Mouse (Mus musculus) G1E (cell line): ENCODE results near the gene Osm. TPM values are rescaled to one million over a fixed set of nuclear protein-coding genes. Genes with fewer than 3 reads are reported as not detected.

Experiments
- ATAC-seq: 2 replicates; pipeline ENCODE4 v1.8.0; 2016; ENCODE audit warnings: mild to moderate bottlenecking; ENCODE audit not compliant: insufficient number of reproducible peaks, poor library complexity, low FRiP score, severe bottlenecking; ENCODE audit errors: extremely low read depth
- DNase-seq: peaks from one replicate; pipeline ENCODE4 v3.0.0; 2012; ENCODE audit warnings: low spot score
- H3K27me3 ChIP-seq: 2 replicates; pipeline ENCODE4 v1.6.1; 2012; ENCODE audit warnings: mild to moderate bottlenecking, low read length, inconsistent platforms; ENCODE audit not compliant: insufficient read depth
- H3K36me3 ChIP-seq: replicated peaks from 2 replicates; pipeline ENCODE3; 2012; ENCODE audit warnings: mild to moderate bottlenecking, inconsistent platforms
- H3K4me1 ChIP-seq: 2 replicates; pipeline ENCODE4 v1.6.1; 2012; ENCODE audit warnings: low read depth, low read length, inconsistent platforms, mixed read lengths; ENCODE audit not compliant: insufficient read depth
- H3K4me3 ChIP-seq: 2 replicates; pipeline ENCODE4 v1.5.1; 2012; ENCODE audit warnings: low read depth, mild to moderate bottlenecking, inconsistent platforms, low read length, moderate library complexity, mixed read lengths
- H3K9me3 ChIP-seq: replicated peaks from 2 replicates; pipeline ENCODE4 v1.6.1; 2012; ENCODE audit warnings: inconsistent platforms
- CTCF ChIP-seq: IDR thresholded peaks from 2 replicates; pipeline ENCODE4 v1.5.1; 2012; ENCODE audit warnings: low read depth, low read length, inconsistent platforms, mixed read lengths
- GATA1 ChIP-seq: IDR thresholded peaks from 2 replicates; pipeline ENCODE4 v1.6.1; 2012; ENCODE audit warnings: borderline replicate concordance, low read length, inconsistent platforms, mixed read lengths
- GATA2 ChIP-seq: IDR thresholded peaks from 2 replicates; pipeline ENCODE4 v1.6.1; 2012; ENCODE audit warnings: low read depth, low read length, inconsistent platforms, borderline replicate concordance
- POLR2AphosphoS5 ChIP-seq: IDR thresholded peaks from 2 replicates; pipeline ENCODE4 v1.6.1; 2012; ENCODE audit warnings: low read depth, low read length, inconsistent platforms; ENCODE audit not compliant: insufficient replicate concordance
- TAL1 ChIP-seq: conservative IDR thresholded peaks from 2 replicates; pipeline ENCODE4 v1.6.1; 2012; ENCODE audit warnings: low read depth, low read length, inconsistent platforms, mixed read lengths
- polyA plus RNA-seq: library from polyadenylated mRNA; stranded (reverse); fragments of >175 nt; gene quantifications from 2 replicates; pipeline ENCODE4 v1.2.3, GENCODE M21; 2012
- total RNA-seq, 2 experiments: library from RNA; stranded (forward) in 1 of 2; stranded (reverse) in 1 of 2; fragments of 200-1000 nt in 1 of 2; fragments of >200 nt in 1 of 2; fragmentation: Nextera tagmentation in 1 of 2; gene quantifications; 2 replicates each; pipeline ENCODE4 v1.2.3; 2014 to 2017

Gene Osm
- total and polyA plus RNA-seq, 3 experiments = 4.0 to 10.3 (median 8.0) TPM

- H3K27me3 ChIP-seq = no peaks in the 10 kb centered on the region
- H3K4me1 ChIP-seq = peaks cover 15% of the 10 kb centered on the region
- no peak overlapping the region for H3K4me3 ChIP-seq
- H3K9me3 ChIP-seq = no peaks in the 10 kb centered on the region
- no peak for TF ChIP-seq GATA1
- no peak for TF ChIP-seq POLR2AphosphoS5
- TF ChIP-seq CTCF = no peak
- TF ChIP-seq TAL1 = no peak
- TF ChIP-seq GATA2 = no peak
- peaks cover 100% of the 10 kb centered on the region for H3K36me3 ChIP-seq
- ATAC-seq (no peak), DNase-seq (no peak)
Measured at GRCm38 (mm10) chr11:4210786-4211185, 25.4 kb upstream of the Osm start.

GRCm38 (mm10) chr11:4213107-4213506, 23.1 kb upstream of the Osm start:
- Histone ChIP-seq H3K36me3 (peaks cover 87% of the 10 kb centered on the region), H3K9me3 (no peaks in the 10 kb centered on the region), H3K4me1 (peaks cover 18% of the 10 kb centered on the region), H3K4me3 (no peak overlapping the region), H3K27me3 (no peaks in the 10 kb centered on the region)
- no peak for DNase-seq
- no peak for TF ChIP-seq POLR2AphosphoS5
- ATAC-seq = no peak

GRCm38 (mm10) chr11:4214572-4214971, 21.6 kb upstream of the Osm start:
- no peak overlapping the region for H3K4me3 ChIP-seq
- peaks cover 32% of the 10 kb centered on the region for H3K4me1 ChIP-seq
- peaks cover 2% of the 10 kb centered on the region; the same call in 1 of the 2 replicates for H3K27me3 ChIP-seq
- H3K36me3 ChIP-seq = peaks cover 73% of the 10 kb centered on the region
- no peak for TF ChIP-seq TAL1
- TF ChIP-seq GATA1 = no peak
- no peak for TF ChIP-seq GATA2
- TF ChIP-seq POLR2AphosphoS5 = no peak
- TF ChIP-seq CTCF = no peak
- ATAC-seq = no peak
- no peak for DNase-seq
- H3K9me3 ChIP-seq = no peaks in the 10 kb centered on the region

GRCm38 (mm10) chr11:4215061-4215460, 21.2 kb upstream of the Osm start:
- no peak overlapping the region for H3K4me3 ChIP-seq
- H3K27me3 ChIP-seq = peaks cover 2% of the 10 kb centered on the region; the same call in 1 of the 2 replicates
- H3K4me1 ChIP-seq = peaks cover 37% of the 10 kb centered on the region
- no peak for TF ChIP-seq POLR2AphosphoS5
- no peak for TF ChIP-seq GATA2
- TF ChIP-seq TAL1 = no peak
- no peak for TF ChIP-seq CTCF
- TF ChIP-seq GATA1 = no peak
- DNase-seq = no peak
- peaks cover 69% of the 10 kb centered on the region for H3K36me3 ChIP-seq
- no peaks in the 10 kb centered on the region for H3K9me3 ChIP-seq
- no peak for ATAC-seq

GRCm38 (mm10) chr11:4216248-4217000, 19.8 kb upstream of the Osm start:
- no peak for TF ChIP-seq TAL1
- H3K27me3 ChIP-seq = peaks cover 2% of the 10 kb centered on the region; the same call in 1 of the 2 replicates
- no peak for ATAC-seq
- H3K4me3 ChIP-seq = no peak overlapping the region
- no peak for DNase-seq
- H3K9me3 ChIP-seq = no peaks in the 10 kb centered on the region
- H3K36me3 ChIP-seq = peaks cover 66% of the 10 kb centered on the region
- H3K4me1 ChIP-seq = peaks cover 50% of the 10 kb centered on the region

- TF ChIP-seq GATA1 (no peak), POLR2AphosphoS5 (no peak), CTCF (no peak), TAL1 (no peak), GATA2 (no peak)
- H3K36me3 ChIP-seq = peaks cover 53% of the 10 kb centered on the region
- peaks cover 2% of the 10 kb centered on the region; the same call in 1 of the 2 replicates for H3K27me3 ChIP-seq
- peak; percentile 91 for ATAC-seq
- H3K4me3 ChIP-seq = peak within 1 kb of the TSS; percentile 74
- no peaks in the 10 kb centered on the region for H3K9me3 ChIP-seq
- peak; percentile 91 for DNase-seq
- peaks cover 63% of the 10 kb centered on the region for H3K4me1 ChIP-seq
Measured at GRCm38 (mm10) chr11:4217914-4218629, 18.1 kb upstream of the Osm start, which contains the start of gene Castor1. Castor1 (plus strand) TSS chr11:4218225.
